Mouse (Mus musculus) midbrain, embryonic 12.5 days (tissue): ENCODE measurements around the gene Ehd2. TPM values are rescaled to one million over a fixed set of nuclear protein-coding genes. Genes with fewer than 3 reads are reported as not detected.

ENCODE experiments used
- polyA plus RNA-seq: library from polyadenylated mRNA; unstranded; fragments of >200 nt; fragmentation: Nextera tagmentation; extraction: Ambion mirVana; gene quantifications from 2 replicates; pipeline ENCODE4 v1.2.1, GENCODE M21; 2016

The Ehd2 gene
- polyA plus RNA-seq, 1 experiment from 2014 or later, result 8.5 TPM

Other genes with a start within 250 kb of the Ehd2 start
- not detected in 2 replicates for gene Obox5, start 217.4 kb downstream of the Ehd2 start, polyA plus RNA-seq
- not detected in 2 replicates for gene Obox6, start 127.9 kb downstream of the Ehd2 start, polyA plus RNA-seq
- gene Crx, start 87.6 kb downstream of the Ehd2 start, polyA plus RNA-seq, result 0.58 and 0.94 TPM in 2 replicates
- 0.51 and 0.73 TPM in 2 replicates for gene Crxos, start 85.0 kb downstream of the Ehd2 start, polyA plus RNA-seq
- gene Selenow, start 45.2 kb downstream of the Ehd2 start, polyA plus RNA-seq, result 1,059 and 1,095 TPM in 2 replicates
- gene Nop53, start 21.5 kb downstream of the Ehd2 start, polyA plus RNA-seq, result 162 and 183 TPM in 2 replicates
- 10.0 and 10.3 TPM in 2 replicates for gene Bicra, start 80.4 kb upstream of the Ehd2 start, polyA plus RNA-seq
- gene Zfp541, start 94.2 kb upstream of the Ehd2 start, polyA plus RNA-seq, result not detected in 2 replicates
- 167 and 196 TPM in 2 replicates for gene Napa, start 130.9 kb upstream of the Ehd2 start, polyA plus RNA-seq
- 31.5 and 32.3 TPM in 2 replicates for gene Kptn, start 152.3 kb upstream of the Ehd2 start, polyA plus RNA-seq
- gene Slc8a2, start 162.3 kb upstream of the Ehd2 start, polyA plus RNA-seq, result 0.48 and 0.55 TPM in 2 replicates
- 123 and 128 TPM in 2 replicates for gene Meis3, start 207.5 kb upstream of the Ehd2 start, polyA plus RNA-seq